Mouse (Mus musculus) embryonic fibroblast, embryonic 13.5 days (primary cell): ENCODE measurements around the gene Arhgap31.

Source experiments
- CTCF ChIP-seq: IDR thresholded peaks from 2 replicates; pipeline ENCODE4 v1.5.1; 2011; ENCODE audit warnings: mild to moderate bottlenecking, control low read depth, low read length, moderate library complexity, borderline replicate concordance; ENCODE audit not compliant: insufficient read depth
- POLR2A ChIP-seq: IDR thresholded peaks from 2 replicates; pipeline ENCODE4 v1.6.1; 2011; ENCODE audit warnings: low read depth, mild to moderate bottlenecking, control low read depth, low read length, moderate library complexity

GRCm38 (mm10) chr16:38687673-38688072 is 25.4 kb downstream of the Arhgap31 start:
- TF ChIP-seq CTCF, result no peak
- no peak for TF ChIP-seq POLR2A
